Mouse (Mus musculus) erythroblast, embryonic 14.5 days (primary cell): ENCODE data around the gene Naaa.

ENCODE experiments used
- GATA1 ChIP-seq: IDR thresholded peaks from 2 replicates; pipeline ENCODE4 v1.6.1; 2012; ENCODE audit warnings: low read length, inconsistent platforms, mixed read lengths
- TAL1 ChIP-seq: IDR thresholded peaks from 3 replicates; pipeline ENCODE4 v1.6.1; 2012; ENCODE audit warnings: low read length, inconsistent platforms, mixed read lengths

DNA sequence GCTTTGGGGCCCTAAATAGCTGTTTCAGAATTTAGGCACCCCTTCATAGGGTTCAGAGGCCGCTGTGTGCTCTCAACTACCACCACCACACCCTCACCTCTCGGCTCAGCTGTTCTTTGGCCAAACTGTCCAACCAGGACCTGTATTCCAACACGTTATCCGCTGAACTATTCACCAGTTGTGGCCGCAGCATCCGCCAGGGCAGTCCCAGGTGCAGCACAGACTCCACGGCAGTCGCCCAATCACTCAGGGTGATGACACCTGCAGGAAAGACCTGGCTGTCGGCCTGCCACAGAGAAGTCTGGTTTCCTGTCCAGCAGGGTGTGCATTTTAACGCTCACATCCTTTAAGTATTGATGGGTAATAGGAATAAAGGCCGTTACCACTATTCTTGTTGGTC, 47.7 kb downstream of the Naaa start:
- TF ChIP-seq GATA1 = no peak
- no peak for TF ChIP-seq TAL1
